ENCODE assay signal across 32 mouse cellular contexts in genomic region chr14:16133410-16133809, GRCm38 (mm10).
"Had no signal": no experiment of that assay in that cellular context is flagged by ENCODE, and none has a peak within 500 bp of the region (broad histone marks: within the 10 kb centered on the region; RNA-seq: fewer than 3 reads in every experiment).

No protein-coding gene starts in this region.

- H3K36me3 ChIP-seq: limb, embryonic 10.5 days; limb, embryonic 12.5 days; limb, embryonic 13.5 days; limb, embryonic 15.5 days; liver, embryonic 12.5 days; liver, embryonic 13.5 days; liver, embryonic 15.5 days; lung, embryonic 15.5 days; midbrain, embryonic 10.5 days; midbrain, embryonic 12.5 days; midbrain, embryonic 13.5 days; midbrain, embryonic 15.5 days; neural tube, embryonic 12.5 days had no signal

- ATAC-seq: liver, embryonic 12.5 days; liver, postnatal 0 days; lung, postnatal 0 days; midbrain, embryonic 13.5 days; midbrain, embryonic 15.5 days; midbrain, embryonic 16.5 days had no signal

- H3K4me1 ChIP-seq: limb, embryonic 10.5 days; limb, embryonic 12.5 days; limb, embryonic 13.5 days; limb, embryonic 15.5 days; liver, embryonic 12.5 days; liver, embryonic 13.5 days; liver, embryonic 15.5 days; lung, embryonic 15.5 days; megakaryocyte, embryonic 14.5 days; midbrain, embryonic 10.5 days; midbrain, embryonic 12.5 days; midbrain, embryonic 13.5 days; midbrain, embryonic 15.5 days; neural tube, embryonic 12.5 days had no signal

- H3K9me3 ChIP-seq: limb, embryonic 10.5 days; limb, embryonic 12.5 days; limb, embryonic 13.5 days; limb, embryonic 15.5 days; liver, embryonic 12.5 days; liver, embryonic 13.5 days; liver, embryonic 15.5 days; lung, embryonic 15.5 days; megakaryocyte, embryonic 14.5 days; midbrain, embryonic 10.5 days; midbrain, embryonic 12.5 days; midbrain, embryonic 13.5 days; midbrain, embryonic 15.5 days; neural tube, embryonic 12.5 days had no signal

- H3K27me3 ChIP-seq: limb, embryonic 12.5 days; limb, embryonic 13.5 days; limb, embryonic 15.5 days; liver, embryonic 12.5 days; liver, embryonic 13.5 days; liver, embryonic 15.5 days; lung, embryonic 15.5 days; megakaryocyte, embryonic 14.5 days; midbrain, embryonic 12.5 days; midbrain, embryonic 13.5 days; midbrain, embryonic 15.5 days; neural tube, embryonic 12.5 days had no signal

- H3K4me2 ChIP-seq: limb, embryonic 12.5 days; limb, embryonic 13.5 days; limb, embryonic 15.5 days; liver, embryonic 11.5 days; liver, embryonic 12.5 days; liver, embryonic 13.5 days; liver, embryonic 15.5 days; lung, embryonic 14.5 days; lung, embryonic 15.5 days; midbrain, embryonic 11.5 days; midbrain, embryonic 12.5 days; midbrain, embryonic 13.5 days; midbrain, embryonic 15.5 days; neural tube, embryonic 12.5 days had no signal

- H3K27ac ChIP-seq: limb, embryonic 10.5 days; limb, embryonic 12.5 days; limb, embryonic 13.5 days; limb, embryonic 15.5 days; liver, embryonic 12.5 days; liver, embryonic 13.5 days; liver, embryonic 14.5 days; liver, embryonic 15.5 days; lung, embryonic 15.5 days; macrophage; midbrain, embryonic 10.5 days; midbrain, embryonic 12.5 days; midbrain, embryonic 13.5 days; midbrain, embryonic 15.5 days; neural tube, embryonic 12.5 days had no signal

- DNase-seq: left cerebral cortex, postnatal 4 days; liver; liver, embryonic 13.5 days; liver, postnatal 0 days; lung, adult 18-20 months; lung, adult 2 months; lung, embryonic 14.5 days; lung, postnatal 10 days; lung, postnatal 14 days; lung, postnatal 36 days; lung, postnatal 4 days; midbrain, embryonic 14.5 days had no signal

- H3K9ac ChIP-seq: limb, embryonic 12.5 days; limb, embryonic 13.5 days; limb, embryonic 15.5 days; liver, embryonic 12.5 days; liver, embryonic 13.5 days; liver, embryonic 14.5 days; liver, embryonic 15.5 days; liver, postnatal 0 days; lung, embryonic 14.5 days; lung, embryonic 15.5 days; midbrain, embryonic 12.5 days; midbrain, embryonic 13.5 days; midbrain, embryonic 15.5 days; neural tube, embryonic 12.5 days had no signal

- H3K4me3 ChIP-seq: limb, embryonic 10.5 days; limb, embryonic 12.5 days; limb, embryonic 13.5 days; limb, embryonic 15.5 days; liver, embryonic 12.5 days; liver, embryonic 13.5 days; liver, embryonic 15.5 days; lung, embryonic 15.5 days; megakaryocyte, embryonic 14.5 days; midbrain, embryonic 10.5 days; midbrain, embryonic 12.5 days; midbrain, embryonic 13.5 days; midbrain, embryonic 15.5 days; myocyte; neural tube, embryonic 12.5 days had no signal
